Mouse (Mus musculus) lung, postnatal 36 days (tissue): Measurements from ENCODE around the gene Olfr1084.
"Not testable (repeated sequence)": the region's sequence is repeated elsewhere in the genome, so short reads cannot be mapped to it uniquely, and the experiment has no call there.

Source experiments
- DNase-seq: peaks from one replicate; pipeline ENCODE4 v3.0.0; 2022; ENCODE audit warnings: mixed read lengths

The Olfr1084 gene

GRCm38 (mm10) chr2:86639625-86640024 lies at the start of gene Olfr1084:
Olfr1084 (minus strand) TSS chr2:86639725.
- not testable (repeated sequence) for DNase-seq

- no peak for DNase-seq
Measured at GRCm38 (mm10) chr2:86679992-86680391, 40.5 kb upstream of the Olfr1084 start, which contains the start of gene Olfr1086. Olfr1086 (minus strand) TSS chr2:86680092.

- DNase-seq, result no peak
Measured at GRCm38 (mm10) chr2:86661919-86662318, 22.4 kb upstream of the Olfr1084 start, which contains the start of gene Olfr1085. Olfr1085 (minus strand) TSS chr2:86662019.

- DNase-seq, result not testable (repeated sequence)
Measured at GRCm38 (mm10) chr2:86598866-86599265, 40.7 kb downstream of the Olfr1084 start, which contains the start of gene Olfr1082. Olfr1082 (minus strand) TSS chr2:86598966.
